In genomic region chr5:138117199-138118015, GRCm38 (mm10) we compare ENCODE assay signal across 8 mouse cellular contexts. TPM values are rescaled to one million over a fixed set of nuclear protein-coding genes. Genes with fewer than 3 reads are reported as not detected.
DNase-seq lines count a peak whose midpoint lies in the region; ATAC-seq and TF ChIP-seq lines count a peak whose summit lies in the region.

No protein-coding gene starts in this region.

- peak overlapping the region; percentile 78 for H3K4me3 ChIP-seq in heart, postnatal 0 days (ENCODE audit: low read depth, low read length)
- peak overlapping the region; percentile 93 for H3K4me3 ChIP-seq in megakaryocyte, embryonic 14.5 days (replicated peaks)

- H3K9ac ChIP-seq in heart, postnatal 0 days (replicated peaks; ENCODE audit: low read depth, low read length), result peak overlapping the region; percentile 80

- no peak for TF ChIP-seq CTCF in heart, postnatal 0 days (IDR thresholded peaks at IDR 0.05; ENCODE audit: low read depth)

- peak overlapping the region; percentile 95 for H3K27ac ChIP-seq in heart, postnatal 0 days (ENCODE audit: low read depth)

- no peaks in the 10 kb centered on the region for H3K27me3 ChIP-seq in heart, postnatal 0 days (ENCODE audit: control insufficient read depth, insufficient read depth, low read length)
- no peaks in the 10 kb centered on the region for H3K27me3 ChIP-seq in megakaryocyte, embryonic 14.5 days (replicated peaks)

- no peaks in the 10 kb centered on the region for H3K9me3 ChIP-seq in heart, postnatal 0 days (replicated peaks; ENCODE audit: control insufficient read depth, low read length)
- H3K9me3 ChIP-seq in megakaryocyte, embryonic 14.5 days, result no peaks in the 10 kb centered on the region

- WGBS in heart, postnatal 0 days, result 5% methylated on average over 16 of the region's 16 CpGs

- peaks cover 6% of the 10 kb centered on the region; the same call in 1 of the 2 replicates for H3K36me3 ChIP-seq in heart, postnatal 0 days (replicated peaks; ENCODE audit: control insufficient read depth, insufficient read depth, low read length)
- peaks cover 5% of the 10 kb centered on the region for H3K36me3 ChIP-seq in megakaryocyte, embryonic 14.5 days (replicated peaks; ENCODE audit: low read length)

- 0 out of 2 replicates have a peak, but pooled peaks have one; percentile 3 for ATAC-seq in heart, postnatal 0 days (ENCODE audit: insufficient read depth, low read depth)

- intact Hi-C loops in left cerebral cortex, postnatal 4 days (cut with DNase I), result no loop called here

- peak; percentile 9 for DNase-seq in left cerebral cortex, postnatal 4 days
- no peak for DNase-seq in left cerebral cortex, adult 9 months (ENCODE audit: low spot score in 2 of 2)
- DNase-seq in adipocyte (ENCODE audit: low spot score), result peak; percentile 48
- DNase-seq in heart, postnatal 0 days (ENCODE audit: low spot score), result peak; percentile 22
- no peak for DNase-seq in Muller cell, postnatal 12 days (ENCODE audit: inconsistent ontology term)
- no peak for DNase-seq in gastrocnemius, adult 18-20 months (ENCODE audit: low spot score)
- DNase-seq in urinary bladder, postnatal 14 days (ENCODE audit: low spot score), result no peak

- TF ChIP-seq EP300 in heart, postnatal 0 days (IDR thresholded peaks at IDR 0.05; ENCODE audit: low read depth), result no peak; the same call in 1 of the 2 replicates

- H3K4me2 ChIP-seq in heart, postnatal 0 days (ENCODE audit: low read depth, low read length), result peak overlapping the region; percentile 77

- 0 out of 2 replicates have a peak, but pooled peaks cover 9% of the 10 kb centered on the region for H3K4me1 ChIP-seq in heart, postnatal 0 days (ENCODE audit: control insufficient read depth, insufficient read depth)
- peaks cover 27% of the 10 kb centered on the region for H3K4me1 ChIP-seq in megakaryocyte, embryonic 14.5 days

RNA-seq across cellular contexts. Expression of gene Zscan21, which starts 0.7 kb away (rescaled TPM):
- total RNA-seq in left cerebral cortex, postnatal 4 days (2021), result 10 to 100 TPM; 34.9 to 35.7 TPM
- total RNA-seq in heart, postnatal 0 days (2014; rRNA removed; ENCODE audit: low replicate concordance), result 7.7 and 14.0 TPM in 2 replicates
- polyA plus RNA-seq in heart, postnatal 0 days (2015; fragmentation: Nextera tagmentation; extraction: Ambion mirVana), result 25.0 and 25.2 TPM in 2 replicates
- 0.86 TPM in 1 of 2 replicates, not detected in the other for polyA plus RNA-seq in megakaryocyte, embryonic 14.5 days (2012; ENCODE audit: insufficient read depth, low replicate concordance)
- 10 to 100 TPM; 15.0 to 15.4 TPM for total RNA-seq in gastrocnemius, adult 18-20 months (2021)

RNA-seq across cellular contexts. Expression of gene Zkscan1, which starts 32.5 kb away (rescaled TPM):
- 10 to 100 TPM; 44.6 to 45.1 TPM for total RNA-seq in left cerebral cortex, postnatal 4 days (2021)
- total RNA-seq in heart, postnatal 0 days (2014; rRNA removed; ENCODE audit: low replicate concordance), result 10.9 and 19.1 TPM in 2 replicates
- polyA plus RNA-seq in heart, postnatal 0 days (2015; fragmentation: Nextera tagmentation; extraction: Ambion mirVana), result 5.4 and 6.5 TPM in 2 replicates
- polyA plus RNA-seq in megakaryocyte, embryonic 14.5 days (2012; ENCODE audit: insufficient read depth, low replicate concordance), result 0.38 TPM in 1 of 2 replicates, not detected in the other
- total RNA-seq in gastrocnemius, adult 18-20 months (2021), result 10 to 100 TPM; 11.2 to 11.8 TPM

RNA-seq across cellular contexts. Expression of gene Zfp113, which starts 38.1 kb away (rescaled TPM):
- 10 to 100 TPM; 13.1 to 13.2 TPM for total RNA-seq in left cerebral cortex, postnatal 4 days (2021)
- total RNA-seq in heart, postnatal 0 days (2014; rRNA removed; ENCODE audit: low replicate concordance), result 15.3 and 24.8 TPM in 2 replicates
- 8.3 and 9.3 TPM in 2 replicates for polyA plus RNA-seq in heart, postnatal 0 days (2015; fragmentation: Nextera tagmentation; extraction: Ambion mirVana)
- 0.13 TPM in 1 of 2 replicates, not detected in the other for polyA plus RNA-seq in megakaryocyte, embryonic 14.5 days (2012; ENCODE audit: insufficient read depth, low replicate concordance)
- 1 to 10 TPM; 4.9 to 5.8 TPM for total RNA-seq in gastrocnemius, adult 18-20 months (2021)

RNA-seq across cellular contexts. Expression of gene Cops6, which starts 43.5 kb away (rescaled TPM):
- total RNA-seq in left cerebral cortex, postnatal 4 days (2021), result 100 to 1,000 TPM; 126 to 131 TPM
- 39.9 and 45.6 TPM in 2 replicates for total RNA-seq in heart, postnatal 0 days (2014; rRNA removed; ENCODE audit: low replicate concordance)
- polyA plus RNA-seq in heart, postnatal 0 days (2015; fragmentation: Nextera tagmentation; extraction: Ambion mirVana), result 281 and 291 TPM in 2 replicates
- 18.0 and 85.5 TPM in 2 replicates for polyA plus RNA-seq in megakaryocyte, embryonic 14.5 days (2012; ENCODE audit: insufficient read depth, low replicate concordance)
- 100 to 1,000 TPM; 105 to 110 TPM for total RNA-seq in gastrocnemius, adult 18-20 months (2021)

RNA-seq across cellular contexts. Expression of gene Ap4m1, which starts 54.4 kb away (rescaled TPM):
- total RNA-seq in left cerebral cortex, postnatal 4 days (2021), result 10 to 100 TPM; 33.2 to 37.3 TPM
- total RNA-seq in heart, postnatal 0 days (2014; rRNA removed; ENCODE audit: low replicate concordance), result 13.9 and 24.1 TPM in 2 replicates
- 6.1 and 6.5 TPM in 2 replicates for polyA plus RNA-seq in heart, postnatal 0 days (2015; fragmentation: Nextera tagmentation; extraction: Ambion mirVana)
- 5.5 and 7.4 TPM in 2 replicates for polyA plus RNA-seq in megakaryocyte, embryonic 14.5 days (2012; ENCODE audit: insufficient read depth, low replicate concordance)
- 1 to 10 TPM; 6.6 to 7.0 TPM for total RNA-seq in gastrocnemius, adult 18-20 months (2021)

Comparison
In these comparisons a context has a peak if more than half of its experiments do, and no peak if none do; other contexts are left out.
1. DNase-seq: peak in left cerebral cortex, postnatal 4 days (single experiment), adipocyte (single experiment) and heart, postnatal 0 days (single experiment); none in left cerebral cortex, adult 9 months (0 of 2), Muller cell, postnatal 12 days (single experiment), gastrocnemius, adult 18-20 months (single experiment) and urinary bladder, postnatal 14 days (single experiment).